Mouse (Mus musculus): Measurements from ENCODE around the gene Gabarapl1.

The Gabarapl1 gene

DNA sequence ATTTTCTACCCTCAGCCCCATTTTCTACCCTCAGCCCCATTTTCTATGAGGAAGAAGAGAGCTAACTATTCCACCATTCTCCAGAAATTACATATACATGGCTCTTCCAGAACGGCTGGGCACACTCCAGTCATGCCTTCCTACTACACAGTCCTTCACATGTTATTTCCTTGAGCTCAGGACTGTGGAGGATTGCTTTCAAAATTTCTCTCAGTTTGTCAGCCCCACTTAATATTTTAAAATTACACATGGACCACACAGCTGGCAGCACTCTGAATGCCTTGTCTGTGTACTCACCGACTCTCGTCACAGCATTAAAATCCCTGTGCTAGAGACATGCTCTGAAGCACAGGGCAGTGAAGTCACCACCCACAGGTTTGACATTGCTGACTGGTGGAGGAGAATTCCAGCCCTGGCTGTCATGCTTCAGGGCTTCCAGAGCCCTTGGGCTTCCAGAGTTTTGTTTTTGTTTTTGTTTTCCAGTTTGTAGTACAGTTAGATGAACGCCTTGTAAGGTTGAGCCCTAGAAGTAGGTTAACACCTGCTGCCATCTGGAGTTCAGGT, 1.7 kb downstream of the Gabarapl1 start:
- in situ Hi-C loops (cut with MseI, MboI) = loop anchor here in 1 of 2 experiments (25.0 kb wide), 1 partner anchor 697 kb away; the partner anchor contains the start of genes Gm44511 and Klrb1b

DNA sequence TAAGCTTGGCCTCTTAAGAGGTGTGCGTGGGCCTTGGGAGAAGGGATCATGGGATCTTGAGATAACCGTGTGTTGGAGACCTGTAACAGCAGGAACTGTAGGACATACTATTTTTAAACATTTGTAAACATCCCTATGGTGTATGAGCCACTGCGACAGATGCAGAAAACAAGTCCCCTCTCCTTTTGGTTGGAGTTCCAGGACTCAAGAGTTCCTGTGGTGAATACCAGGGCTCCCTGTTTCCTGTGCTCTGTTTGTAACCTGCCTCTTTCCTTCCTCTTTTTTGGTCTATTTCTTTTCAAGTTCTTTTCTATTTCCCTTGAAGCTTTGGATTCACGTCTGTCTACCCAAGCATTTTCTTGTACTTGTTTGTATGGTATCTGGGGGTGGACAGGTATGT, 2.8 kb downstream of the Gabarapl1 start:
- in situ Hi-C loops (cut with MseI, MboI) = loop anchor here in 1 of 2 experiments (25.0 kb wide), 1 partner anchor 698 kb away; the partner anchor contains the start of genes Gm44511 and Klrb1b

DNA sequence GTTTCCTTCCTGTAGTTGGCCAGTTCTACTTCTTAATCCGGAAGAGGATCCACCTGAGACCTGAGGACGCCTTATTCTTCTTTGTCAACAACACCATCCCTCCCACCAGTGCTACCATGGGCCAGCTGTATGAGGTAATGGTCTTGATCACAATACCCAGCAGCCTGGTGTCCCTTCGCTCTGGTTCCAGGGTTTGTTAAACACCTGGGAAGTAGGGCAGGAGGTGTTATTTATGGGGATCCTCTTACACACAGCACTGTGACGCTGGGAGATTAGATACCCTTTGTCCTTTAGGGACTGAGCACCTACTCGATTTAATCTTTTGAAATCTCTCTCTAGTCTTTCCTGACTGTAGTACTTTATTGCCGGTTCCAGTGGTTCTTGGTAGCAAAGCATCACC, 5.6 kb downstream of the Gabarapl1 start:
- in situ Hi-C loops (cut with MseI, MboI) = loop anchor here in 1 of 2 experiments (25.0 kb wide), 1 partner anchor 701 kb away; the partner anchor contains the start of genes Gm44511 and Klrb1b

DNA sequence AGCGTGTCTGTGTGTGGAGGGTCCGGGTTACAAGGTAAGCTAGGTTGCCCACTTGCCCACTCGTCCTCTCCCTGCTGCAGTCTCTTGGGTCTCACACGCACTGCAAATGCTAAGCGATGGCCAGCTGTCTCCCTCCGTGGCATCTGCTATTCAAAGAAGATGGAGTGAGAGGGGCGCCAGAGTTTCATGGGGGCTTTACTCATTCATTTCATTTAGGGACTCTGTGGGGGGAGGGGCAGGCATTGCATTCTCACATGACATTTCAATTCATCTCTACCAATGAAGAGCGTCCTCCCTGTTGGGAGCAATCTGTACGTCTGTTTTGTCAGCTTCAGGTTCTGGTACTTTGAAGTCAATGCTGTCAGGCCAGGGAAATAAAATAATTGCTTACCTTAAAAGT, 9.0 kb downstream of the Gabarapl1 start:
- in situ Hi-C loops (cut with MseI, MboI) = loop anchor here in 1 of 2 experiments (25.0 kb wide), 1 partner anchor 705 kb away; the partner anchor contains the start of genes Gm44511 and Klrb1b

DNA sequence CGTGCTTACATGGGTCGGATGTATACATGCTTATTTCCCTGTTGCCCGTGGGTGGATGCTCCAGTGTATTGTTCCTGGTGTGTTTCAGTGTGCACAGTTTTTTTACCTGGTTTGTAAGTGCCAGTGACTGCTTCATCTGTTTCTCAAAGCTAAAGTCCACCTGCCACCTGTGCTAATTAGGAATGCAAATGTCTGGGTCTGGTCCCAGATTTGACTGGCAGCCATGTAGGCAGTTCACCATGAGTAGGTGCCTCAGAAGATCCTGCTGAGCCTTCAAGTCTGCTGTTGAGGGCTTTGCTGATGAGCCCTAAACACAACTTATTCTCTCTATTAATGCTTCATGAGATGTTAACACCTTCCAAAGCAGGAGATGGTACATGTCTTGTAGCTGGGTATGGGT, 9.6 kb downstream of the Gabarapl1 start:
- in situ Hi-C loops (cut with MseI, MboI) = loop anchor here in 1 of 2 experiments (25.0 kb wide), 1 partner anchor 705 kb away; the partner anchor contains the start of genes Gm44511 and Klrb1b

DNA sequence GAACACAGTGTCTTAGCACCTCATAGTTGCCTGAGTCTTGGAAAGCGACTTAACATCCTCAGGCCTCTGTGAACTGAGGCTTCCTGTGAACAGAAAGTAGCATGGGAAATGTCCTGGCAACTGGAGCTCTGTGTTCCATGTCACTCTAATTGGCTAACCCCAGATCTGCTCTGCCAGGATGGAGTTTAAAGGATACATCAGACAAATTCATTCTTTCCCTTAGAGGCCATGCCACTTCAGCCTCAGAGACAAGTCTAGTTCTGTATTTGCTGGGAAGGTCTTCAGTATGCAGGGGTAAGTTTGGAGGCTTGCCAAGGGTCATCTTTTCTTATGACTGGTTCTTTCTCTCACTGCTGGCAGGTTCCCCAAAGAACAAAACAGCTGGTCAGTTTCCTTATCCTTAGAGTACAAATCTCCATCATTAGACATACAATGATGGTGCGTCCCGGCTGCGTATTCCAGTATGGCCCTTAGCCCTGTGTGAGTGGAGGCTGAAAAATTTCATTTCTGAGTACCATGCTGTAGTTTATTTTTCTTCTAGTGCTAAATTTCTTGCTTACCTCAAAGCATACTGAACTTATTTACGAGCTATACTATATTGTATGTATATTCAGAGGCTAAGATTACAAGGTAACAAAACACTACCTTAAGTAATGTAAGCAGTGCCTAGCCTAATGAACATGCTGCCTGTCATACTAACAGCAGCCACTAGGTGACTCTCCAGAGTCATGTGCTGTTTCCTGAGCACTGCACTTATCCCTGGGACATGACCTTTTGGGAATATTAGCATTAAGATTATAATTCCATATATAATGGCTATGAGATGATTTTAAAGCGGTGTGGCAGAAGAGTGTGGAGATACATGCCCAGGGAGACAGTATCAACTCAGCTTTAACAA, 11.0 kb downstream of the Gabarapl1 start:
- in situ Hi-C loops (cut with MseI, MboI) = loop anchor here in 1 of 2 experiments (25.0 kb wide), 1 partner anchor 707 kb away; the partner anchor contains the start of genes Gm44511 and Klrb1b

DNA sequence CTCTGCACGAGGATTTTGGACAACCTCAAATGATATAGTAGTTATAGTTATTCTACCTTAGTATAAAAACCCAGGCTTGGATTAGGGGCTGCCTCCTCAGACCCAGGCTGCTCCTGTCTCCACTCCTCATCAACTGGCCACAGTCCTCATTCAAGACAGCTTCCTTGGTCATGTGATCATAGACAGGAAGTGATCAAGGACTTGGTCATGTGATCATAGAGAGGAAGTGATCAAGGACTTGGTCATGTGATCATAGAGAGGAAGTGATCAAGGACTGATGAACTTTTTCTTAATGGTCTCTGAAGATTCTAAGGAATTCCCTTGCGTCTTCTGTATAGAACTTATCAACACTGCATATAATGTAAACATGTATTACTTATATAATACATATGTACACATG, 14.3 kb downstream of the Gabarapl1 start:
- in situ Hi-C loops (cut with MseI, MboI) = loop anchor here in 1 of 2 experiments (25.0 kb wide), 1 partner anchor 710 kb away; the partner anchor contains the start of genes Gm44511 and Klrb1b

DNA sequence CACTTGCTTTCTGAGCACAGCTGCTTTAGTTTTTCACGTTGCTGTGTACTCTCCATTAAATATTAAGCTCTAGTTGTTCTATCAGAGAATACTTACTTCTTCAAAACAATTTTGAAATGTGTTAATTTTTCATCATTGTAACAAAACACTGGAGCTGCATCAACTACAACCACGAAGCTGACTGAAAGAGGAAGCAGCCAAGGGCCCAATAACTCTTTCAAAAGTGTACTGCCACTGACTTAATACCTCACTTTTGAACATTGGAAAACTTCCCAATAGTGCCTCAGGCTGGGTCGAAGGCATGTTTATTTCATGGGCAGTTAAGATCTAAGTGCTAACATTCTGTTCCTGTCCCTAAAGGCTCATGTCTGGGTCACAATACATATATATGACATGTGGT, 15.0 kb downstream of the Gabarapl1 start:
- in situ Hi-C loops (cut with MseI, MboI) = loop anchor here in 1 of 2 experiments (25.0 kb wide), 1 partner anchor 711 kb away; the partner anchor contains the start of genes Gm44511 and Klrb1b

DNA sequence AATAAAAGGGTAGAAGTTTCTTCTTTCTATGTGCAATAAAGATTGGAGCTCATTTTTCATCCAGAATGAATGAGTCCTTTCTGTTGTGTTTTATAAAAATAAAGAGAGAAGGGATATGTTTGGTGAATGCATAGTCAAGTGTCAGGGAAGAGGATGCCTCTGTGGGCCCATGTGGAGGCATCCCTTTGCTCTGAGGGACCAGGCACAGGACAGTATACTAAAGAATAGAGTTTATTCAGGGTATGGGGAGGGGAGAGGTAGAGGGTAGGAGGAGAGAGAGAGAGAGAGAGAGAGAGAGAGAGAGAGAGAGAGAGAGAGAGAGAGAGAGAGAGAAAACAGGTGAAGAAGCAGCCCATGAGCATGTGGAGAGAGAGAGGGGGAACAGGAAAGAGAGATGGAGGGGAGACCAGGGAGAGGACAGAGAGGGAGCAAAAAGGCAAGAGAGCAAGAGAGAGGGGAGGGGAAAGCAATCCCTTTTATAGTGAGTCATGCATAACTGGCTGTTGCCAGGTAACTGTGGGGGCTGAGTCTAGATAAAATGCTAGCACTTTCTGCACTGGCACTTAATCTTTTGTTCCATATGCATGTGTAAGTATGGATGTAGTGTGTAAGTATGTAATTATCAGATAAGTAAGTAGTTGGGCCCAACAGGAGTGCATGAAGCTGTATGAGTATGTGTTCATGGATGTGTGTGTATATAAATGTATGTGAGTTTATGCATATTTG, 24.5 kb downstream of the Gabarapl1 start:
- in situ Hi-C loops (cut with MseI, MboI) = no loop called here

DNA sequence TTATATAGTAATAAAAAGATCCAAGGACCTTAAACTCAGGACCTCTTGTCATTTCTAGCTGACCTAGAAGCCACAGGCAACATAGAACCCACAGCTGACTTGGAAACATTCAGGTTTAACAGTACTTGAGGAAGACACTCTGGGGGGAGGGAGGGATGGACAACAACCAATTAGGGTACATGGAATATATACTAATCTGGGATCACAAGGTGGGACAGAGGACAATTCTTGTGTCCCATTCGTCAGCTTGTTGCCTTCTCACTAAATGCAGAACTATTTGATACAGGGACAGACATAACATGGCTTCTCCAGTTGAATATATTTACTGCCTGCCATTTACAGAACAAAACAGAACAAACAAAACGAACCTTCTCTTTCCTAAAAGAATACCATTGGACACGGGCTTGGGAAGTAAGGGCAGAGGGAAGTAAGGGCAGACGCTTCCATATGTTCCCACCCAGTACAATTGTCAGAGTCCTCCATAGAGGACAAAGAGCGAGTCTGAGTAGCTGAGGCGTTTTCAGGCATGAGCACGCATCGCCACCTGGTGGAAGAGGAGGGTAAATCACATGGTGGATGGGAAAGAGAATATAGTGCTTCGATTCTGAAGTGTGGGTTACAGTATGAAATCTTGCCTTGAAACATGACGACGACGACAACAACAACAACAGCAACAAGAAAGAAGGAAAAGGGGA, 26.1 kb downstream of the Gabarapl1 start:
- in situ Hi-C loops (cut with MseI, MboI) = no loop called here

DNA sequence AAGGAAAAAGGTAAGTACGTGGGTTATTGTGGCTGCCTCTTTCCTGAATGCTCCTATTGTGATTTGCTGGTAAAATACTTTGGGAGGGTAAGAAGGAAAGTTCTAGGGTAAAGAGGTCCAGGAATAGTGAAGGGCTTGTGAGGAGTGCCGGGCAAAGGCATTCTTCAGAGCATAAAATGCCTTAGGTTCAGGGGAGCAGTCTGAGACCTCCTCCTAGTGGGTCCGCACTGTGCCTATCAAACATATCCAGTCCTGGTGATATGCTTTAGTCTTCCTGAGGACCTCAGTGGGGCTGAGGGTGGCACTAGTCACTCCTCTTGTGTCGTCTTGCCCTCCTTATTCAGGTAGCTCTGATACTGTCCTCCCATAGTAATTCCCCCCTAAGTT, 26.7 kb downstream of the Gabarapl1 start:
- in situ Hi-C loops (cut with MseI, MboI) = no loop called here

DNA sequence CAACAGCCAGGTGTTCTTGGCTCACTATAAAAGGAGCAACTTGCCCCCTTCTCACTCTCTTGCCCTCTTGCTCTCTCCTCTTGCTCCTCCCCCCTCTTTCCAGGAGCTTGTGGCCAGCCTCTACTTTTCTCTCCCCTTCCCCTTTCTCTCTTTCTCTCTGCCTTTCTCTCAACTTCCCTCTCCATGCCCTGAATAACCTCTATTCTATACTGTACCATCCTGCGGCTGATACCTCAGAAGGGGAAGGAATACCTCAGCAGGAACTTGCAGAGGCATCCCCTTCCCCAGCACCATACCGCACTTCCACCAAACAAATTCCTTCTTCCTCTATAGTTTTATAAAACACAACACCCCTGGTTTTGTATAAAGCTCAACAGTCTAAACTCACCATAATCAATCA, 32.3 kb downstream of the Gabarapl1 start:
- in situ Hi-C loops (cut with MseI, MboI) = no loop called here

DNA sequence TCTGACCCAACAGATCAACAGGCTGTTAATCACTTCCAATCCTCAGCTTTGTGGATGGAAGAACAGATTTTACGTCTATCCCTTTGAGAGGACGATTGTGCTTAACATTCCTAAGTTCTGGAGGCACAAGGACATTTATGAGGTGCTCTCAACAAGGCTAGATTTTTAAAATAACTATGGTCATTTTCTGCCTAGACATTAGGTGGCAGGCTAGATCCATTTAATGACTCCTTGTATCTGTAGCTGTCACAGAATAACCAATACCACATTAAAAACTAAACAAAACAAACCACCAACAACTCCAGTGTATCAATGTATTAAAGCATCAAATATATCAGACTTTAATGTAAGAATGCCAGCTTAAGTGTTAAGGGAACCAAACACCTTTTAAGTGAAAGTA, 42.4 kb downstream of the Gabarapl1 start:
- in situ Hi-C loops (cut with MseI, MboI) = no loop called here

DNA sequence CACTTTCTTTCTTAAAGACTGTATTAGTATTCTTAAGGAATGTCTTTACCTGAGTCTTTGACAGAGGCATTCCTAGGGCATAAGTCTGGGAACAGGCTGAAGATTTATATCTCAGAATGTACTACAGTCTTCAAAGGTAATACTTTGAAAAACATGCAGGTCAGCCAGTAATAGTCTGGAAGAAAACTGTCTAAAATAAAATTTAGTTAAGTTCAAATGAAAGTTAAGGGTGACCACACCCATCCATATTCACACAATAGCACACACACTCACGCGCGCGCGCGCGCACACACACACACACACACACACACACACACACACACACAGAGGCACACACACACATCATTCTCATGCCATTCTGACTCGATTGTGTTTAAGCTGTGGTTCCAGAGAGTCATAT, 44.6 kb downstream of the Gabarapl1 start, which contains the start of gene Klre1:
Klre1 (plus strand) TSS at position 301 of the 400 bp plus-strand sequence.
- in situ Hi-C loops (cut with MseI, MboI) = no loop called here

DNA sequence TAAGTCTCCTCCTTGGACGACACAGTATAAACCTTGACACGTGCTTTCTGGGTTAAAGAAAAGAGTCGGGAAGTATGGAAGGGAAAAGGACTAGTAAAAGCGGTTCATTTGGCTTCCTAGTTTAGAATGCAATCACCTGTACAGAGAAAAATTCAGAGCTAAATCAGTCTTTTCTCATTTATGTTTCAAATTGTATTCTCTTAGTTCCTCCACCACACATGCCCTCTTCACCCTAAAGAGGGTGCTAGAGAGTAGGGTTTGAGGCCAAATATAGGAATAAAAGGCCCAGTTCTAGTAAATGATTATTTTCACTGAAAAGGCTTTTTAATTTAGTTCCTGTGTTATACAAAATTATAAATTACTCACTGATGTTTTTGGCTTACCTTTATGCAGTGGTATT, 48.3 kb downstream of the Gabarapl1 start:
- in situ Hi-C loops (cut with MseI, MboI) = no loop called here

DNA sequence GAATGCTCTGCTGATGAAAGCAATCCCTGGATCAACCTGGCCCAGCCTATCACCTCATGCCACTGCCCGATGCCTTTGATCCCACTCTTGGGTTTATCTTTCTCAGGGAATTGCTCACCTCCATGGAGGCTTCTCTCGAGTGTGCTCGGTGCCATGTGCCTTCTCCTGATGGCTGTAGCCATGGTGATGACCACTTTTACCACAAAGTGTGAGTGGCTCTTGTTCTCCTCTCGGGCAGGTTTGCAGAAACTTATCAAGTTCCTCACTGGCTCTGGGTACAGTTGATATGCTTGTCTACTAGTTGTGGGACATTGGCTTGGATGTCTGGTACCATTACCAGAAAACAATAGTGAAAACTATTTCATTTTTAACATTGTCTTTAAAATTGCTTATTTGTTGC, 48.9 kb downstream of the Gabarapl1 start:
- in situ Hi-C loops (cut with MseI, MboI) = no loop called here

DNA sequence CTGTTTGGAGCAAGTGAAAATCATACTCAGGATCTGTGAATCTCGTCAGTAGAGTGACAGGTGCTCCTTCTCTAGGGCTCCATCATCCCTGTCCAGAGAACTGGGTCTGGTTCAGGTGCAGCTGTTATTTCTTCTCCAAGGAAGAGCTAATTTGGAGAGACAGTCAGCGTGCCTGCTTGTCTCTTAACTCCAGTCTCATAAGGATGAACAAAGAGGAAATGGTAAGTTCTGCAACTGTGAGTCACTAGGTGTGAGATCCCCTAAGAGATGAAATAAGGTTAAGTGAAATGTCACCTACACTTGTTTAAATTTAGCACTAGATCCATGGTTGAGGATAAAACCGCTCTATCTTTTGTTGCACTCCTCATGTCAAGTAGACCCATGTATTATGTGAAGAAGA, 50.1 kb downstream of the Gabarapl1 start:
- in situ Hi-C loops (cut with MseI, MboI) = no loop called here

DNA sequence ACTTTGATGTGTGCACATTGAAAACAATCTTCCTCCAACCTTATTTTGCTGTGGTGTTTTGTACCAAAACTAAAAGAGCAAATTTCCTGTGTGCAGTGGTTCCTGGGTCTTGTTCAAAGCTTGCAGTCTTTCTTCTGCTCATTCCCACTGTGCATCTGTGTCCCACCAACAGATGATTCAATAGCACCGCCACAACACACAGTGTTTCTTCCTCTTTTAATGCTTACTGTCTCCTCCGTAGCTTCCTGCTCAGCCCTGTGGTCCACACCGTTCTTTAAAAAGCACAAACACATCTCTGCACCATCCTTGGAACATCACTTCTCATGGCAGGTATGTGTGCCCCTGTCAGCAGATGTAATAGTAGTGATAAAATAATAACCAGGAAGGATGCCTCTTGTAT, 58.5 kb downstream of the Gabarapl1 start, which contains the start of gene Klrd1:
Klrd1 (plus strand) TSS at position 275 of the 400 bp plus-strand sequence.
- in situ Hi-C loops (cut with MseI, MboI) = no loop called here

Data from mouse trophoblast stem cell (cell line).